Mouse (Mus musculus): ENCODE measurements around the gene Hspa4. TPM values are rescaled to one million over a fixed set of nuclear protein-coding genes. Genes with fewer than 3 reads are reported as not detected.

Gene Hspa4
- polyA plus RNA-seq, 1 experiment from 2014 or later, result 143 TPM

Other genes starting within 250 kb of the Hspa4 start
- 23.0 and 30.4 TPM in 2 replicates for gene Zcchc10, start 24.2 kb upstream of the Hspa4 start, polyA plus RNA-seq (2016; fragmentation: Nextera tagmentation; extraction: Ambion mirVana)
- gene Aff4, start 50.4 kb upstream of the Hspa4 start, polyA plus RNA-seq (2016; fragmentation: Nextera tagmentation; extraction: Ambion mirVana), result 33.7 and 38.0 TPM in 2 replicates
- gene Leap2, start 122.7 kb upstream of the Hspa4 start, polyA plus RNA-seq (2016; fragmentation: Nextera tagmentation; extraction: Ambion mirVana), result 0.51 TPM in 1 of 2 replicates, not detected in the other
- gene Uqcrq, start 130.4 kb upstream of the Hspa4 start, polyA plus RNA-seq (2016; fragmentation: Nextera tagmentation; extraction: Ambion mirVana), result 491 and 544 TPM in 2 replicates
- 0.66 and 0.79 TPM in 2 replicates for gene Gdf9, start 130.6 kb upstream of the Hspa4 start, polyA plus RNA-seq (2016; fragmentation: Nextera tagmentation; extraction: Ambion mirVana)
- 0.08 and 0.14 TPM in 2 replicates for gene Gm10447, start 156.7 kb upstream of the Hspa4 start, polyA plus RNA-seq (2016; fragmentation: Nextera tagmentation; extraction: Ambion mirVana)
- gene Shroom1, start 156.7 kb upstream of the Hspa4 start, polyA plus RNA-seq (2016; fragmentation: Nextera tagmentation; extraction: Ambion mirVana), result 1.8 and 3.9 TPM in 2 replicates
- not detected in 2 replicates for gene Gm9837, start 170.0 kb upstream of the Hspa4 start, polyA plus RNA-seq (2016; fragmentation: Nextera tagmentation; extraction: Ambion mirVana)
- not detected in 2 replicates for gene Gm9945, start 179.7 kb upstream of the Hspa4 start, polyA plus RNA-seq (2016; fragmentation: Nextera tagmentation; extraction: Ambion mirVana)
- gene Sowaha, start 179.8 kb upstream of the Hspa4 start, polyA plus RNA-seq (2016; fragmentation: Nextera tagmentation; extraction: Ambion mirVana), result 0.13 and 0.51 TPM in 2 replicates
- gene Sept8, start 218.8 kb upstream of the Hspa4 start, polyA plus RNA-seq (2016; fragmentation: Nextera tagmentation; extraction: Ambion mirVana), result 18.6 and 22.8 TPM in 2 replicates